Mouse (Mus musculus) myocyte (in vitro differentiated cells): ENCODE results near the gene Qprt. TPM values are rescaled to one million over a fixed set of nuclear protein-coding genes. Genes with fewer than 3 reads are reported as not detected.

Experiments used
- H3K27me3 ChIP-seq: one replicate; pipeline ENCODE4 v1.6.1; 2011; ENCODE audit not compliant: control insufficient read depth, insufficient read depth, insufficient read length
- H3K36me3 ChIP-seq: one replicate; pipeline ENCODE4 v1.6.1; 2011; ENCODE audit not compliant: control insufficient read depth, insufficient read depth
- H3K4me2 ChIP-seq: one replicate; pipeline ENCODE4 v1.6.1; 2011; ENCODE audit warnings: low read depth, control low read depth
- H3K4me3 ChIP-seq: one replicate; pipeline ENCODE4 v1.5.1; 2011; ENCODE audit warnings: mild to moderate bottlenecking, control low read depth, moderate library complexity
- H3K79me2 ChIP-seq: one replicate; pipeline ENCODE4 v1.6.1; 2011; ENCODE audit not compliant: control insufficient read depth, insufficient read depth
- H3ac ChIP-seq: one replicate; pipeline ENCODE4 v1.6.1; 2011; ENCODE audit not compliant: control insufficient read depth, insufficient read length
- CEBPB ChIP-seq: IDR thresholded peaks from 2 replicates; pipeline ENCODE4 v1.6.1; 2011; ENCODE audit warnings: mild to moderate bottlenecking, moderate library complexity; ENCODE audit not compliant: poor library complexity, insufficient read depth, severe bottlenecking
- E2F4 ChIP-seq: IDR thresholded peaks from one replicate; pipeline ENCODE4 v1.6.1; 2011; ENCODE audit warnings: mild to moderate bottlenecking, control low read depth, moderate library complexity; ENCODE audit not compliant: insufficient read depth
- MAX ChIP-seq: IDR thresholded peaks from one replicate; pipeline ENCODE4 v1.6.1; 2011; ENCODE audit warnings: low read depth, mild to moderate bottlenecking, control low read depth
- MYOD1 ChIP-seq, 3 experiments: IDR thresholded peaks; one replicate each; pipeline ENCODE4 v1.6.1; 2011; ENCODE audit warnings: control low read depth in 2 of 3, low read depth in 2 of 3, mild to moderate bottlenecking in 2 of 3, moderate library complexity in 1 of 3; ENCODE audit not compliant: insufficient read length in 2 of 3, control insufficient read depth in 1 of 3
- MYOG ChIP-seq, 3 experiments: IDR thresholded peaks; one replicate each; pipeline ENCODE4 v1.6.1; 2011; ENCODE audit warnings: control low read depth in 2 of 3, low read depth in 2 of 3, mild to moderate bottlenecking in 2 of 3; ENCODE audit not compliant: insufficient read length in 2 of 3, control insufficient read depth in 1 of 3, insufficient read depth in 1 of 3
- POLR2A ChIP-seq: IDR thresholded peaks from one replicate; pipeline ENCODE4 v1.6.1; 2011; ENCODE audit warnings: low read depth, mild to moderate bottlenecking, control low read depth, moderate library complexity; ENCODE audit not compliant: insufficient read length
- POLR2AphosphoS2 ChIP-seq: IDR thresholded peaks from one replicate; pipeline ENCODE4 v1.6.1; 2011; ENCODE audit warnings: low read depth, control low read depth; ENCODE audit not compliant: insufficient read length
- REST ChIP-seq: IDR thresholded peaks from one replicate; pipeline ENCODE4 v1.6.1; 2011; ENCODE audit warnings: mild to moderate bottlenecking, control low read depth, moderate library complexity; ENCODE audit not compliant: insufficient read depth, insufficient read length
- SRF ChIP-seq: IDR thresholded peaks from one replicate; pipeline ENCODE4 v1.6.1; 2011; ENCODE audit warnings: low read depth; ENCODE audit not compliant: control insufficient read depth, insufficient read length
- TCF12 ChIP-seq: IDR thresholded peaks from one replicate; pipeline ENCODE4 v1.6.1; 2011; ENCODE audit warnings: mild to moderate bottlenecking, control low read depth; ENCODE audit not compliant: poor library complexity, insufficient read depth, severe bottlenecking
- TCF3 ChIP-seq: IDR thresholded peaks from one replicate; pipeline ENCODE4 v1.6.1; 2011; ENCODE audit warnings: low read depth, control low read depth; ENCODE audit not compliant: insufficient read length
- USF1 ChIP-seq: IDR thresholded peaks from one replicate; pipeline ENCODE4 v1.6.1; 2011; ENCODE audit warnings: low read depth, mild to moderate bottlenecking, control low read depth, moderate library complexity
- polyA plus RNA-seq: library from polyadenylated mRNA; unstranded; fragments of >200 nt; fragmentation: generic; extraction: Trizol; gene quantifications from one replicate; pipeline ENCODE4 v1.2.1, GENCODE M21; 2012; ENCODE audit warnings: missing spikeins

Qprt gene
- polyA plus RNA-seq, 1 experiment, result 0.04 TPM

GRCm38 (mm10) chr7:127139562-127139961 lies 17.5 kb upstream of the Qprt start:
- H3K4me3 ChIP-seq, result no peak overlapping the region
- no peaks in the 10 kb centered on the region for H3K27me3 ChIP-seq
- H3ac ChIP-seq, result no peak overlapping the region
- H3K79me2 ChIP-seq, result no peaks in the 10 kb centered on the region
- no peak overlapping the region for H3K4me2 ChIP-seq
- H3K36me3 ChIP-seq, result no peaks in the 10 kb centered on the region
- TF ChIP-seq CEBPB, result no peak
- TF ChIP-seq REST, result no peak
- TF ChIP-seq E2F4, result no peak
- no peak for TF ChIP-seq SRF
- TF ChIP-seq POLR2AphosphoS2, result no peak
- no peak for TF ChIP-seq USF1
- no peak for TF ChIP-seq TCF3
- TF ChIP-seq MAX, result no peak
- TF ChIP-seq MYOG (IDR thresholded peaks at IDR 0.05; ENCODE audit: control insufficient read depth in 1 of 3, insufficient read depth in 1 of 3, insufficient read length in 2 of 3, low read depth in 2 of 3), result no peak
- no peak for TF ChIP-seq POLR2A
- no peak for TF ChIP-seq TCF12
- TF ChIP-seq MYOD1 (IDR thresholded peaks at IDR 0.05; ENCODE audit: control insufficient read depth in 1 of 3, insufficient read length in 2 of 3, low read depth in 2 of 3), result no peak

DNA sequence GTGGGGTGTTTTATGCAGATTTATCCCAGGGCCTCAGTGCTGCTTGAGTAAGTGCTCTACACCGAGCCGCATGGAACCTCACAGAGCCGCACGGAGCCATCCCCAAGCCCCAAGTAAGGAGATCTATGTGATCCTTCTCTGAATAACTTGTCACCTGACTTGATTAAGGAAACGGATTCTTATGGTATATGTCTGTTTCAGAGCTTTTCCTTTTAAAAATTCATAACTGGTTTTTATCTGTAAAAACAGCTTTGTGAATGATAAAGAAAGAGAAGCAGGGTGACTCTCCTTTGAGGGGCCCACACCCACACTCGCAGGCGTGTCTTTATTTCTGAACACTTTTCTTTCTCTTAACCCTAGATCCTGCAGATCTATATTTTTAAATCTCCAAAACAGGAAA lies 17.1 kb upstream of the Qprt start:
- no peak for TF ChIP-seq MYOD1 (IDR thresholded peaks at IDR 0.05; ENCODE audit: control insufficient read depth in 1 of 3, insufficient read length in 2 of 3, low read depth in 2 of 3)
- TF ChIP-seq MAX, result no peak
- no peak for TF ChIP-seq POLR2AphosphoS2
- TF ChIP-seq TCF12, result no peak
- TF ChIP-seq E2F4, result no peak
- TF ChIP-seq USF1, result no peak
- TF ChIP-seq TCF3, result no peak
- no peak for TF ChIP-seq MYOG (IDR thresholded peaks at IDR 0.05; ENCODE audit: control insufficient read depth in 1 of 3, insufficient read depth in 1 of 3, insufficient read length in 2 of 3, low read depth in 2 of 3)
- no peak for TF ChIP-seq POLR2A
- TF ChIP-seq CEBPB, result no peak
- no peak for TF ChIP-seq SRF
- no peak for TF ChIP-seq REST
- H3K4me2 ChIP-seq, result no peak overlapping the region
- no peak overlapping the region for H3K4me3 ChIP-seq
- H3K36me3 ChIP-seq, result no peaks in the 10 kb centered on the region
- H3K27me3 ChIP-seq, result no peaks in the 10 kb centered on the region
- H3K79me2 ChIP-seq, result no peaks in the 10 kb centered on the region
- no peak overlapping the region for H3ac ChIP-seq

GRCm38 (mm10) chr7:127137262-127138017 lies 15.4 kb upstream of the Qprt start, which contains the start of gene Spn:
Gene Spn, minus strand, starts transcription at chr7:127137823.
- Histone ChIP-seq H3K4me2 (peak within 1 kb of the TSS; percentile 67), H3K27me3 (no peaks in the 10 kb centered on the region), H3K79me2 (no peaks in the 10 kb centered on the region), H3ac (no peak within 1 kb of the TSS), H3K36me3 (no peaks in the 10 kb centered on the region), H3K4me3 (peak within 1 kb of the TSS; percentile 18)
- peak; percentile 56 for TF ChIP-seq POLR2A
- no peak for TF ChIP-seq CEBPB
- TF ChIP-seq TCF12, result no peak

- H3K4me2 ChIP-seq, result peak overlapping the region; percentile 67
- H3K79me2 ChIP-seq, result no peaks in the 10 kb centered on the region
- no peak overlapping the region for H3ac ChIP-seq
- no peaks in the 10 kb centered on the region for H3K36me3 ChIP-seq
- no peaks in the 10 kb centered on the region for H3K27me3 ChIP-seq
- no peak for TF ChIP-seq MAX
- TF ChIP-seq MYOD1 (IDR thresholded peaks at IDR 0.05; ENCODE audit: control insufficient read depth in 1 of 3, insufficient read length in 2 of 3, low read depth in 2 of 3), result no peak
- TF ChIP-seq MYOG (IDR thresholded peaks at IDR 0.05; ENCODE audit: control insufficient read depth in 1 of 3, insufficient read depth in 1 of 3, insufficient read length in 2 of 3, low read depth in 2 of 3), result no peak
- TF ChIP-seq SRF, result no peak
- TF ChIP-seq TCF3, result no peak
- no peak for TF ChIP-seq E2F4
- TF ChIP-seq TCF12, result no peak
- peak overlapping the region; percentile 18 for H3K4me3 ChIP-seq
Observed at GRCm38 (mm10) chr7:127136181-127137071, 14.4 kb upstream of the Qprt start.
